Mouse (Mus musculus): ENCODE results near the gene Pnpla1. TPM values are rescaled to one million over a fixed set of nuclear protein-coding genes. Genes with fewer than 3 reads are reported as not detected.

The Pnpla1 gene
- polyA plus RNA-seq, 1 experiment from 2014 or later, result not detected

- 91% methylated on average over 8 of the region's 8 CpGs for WGBS
- no peak for ATAC-seq (ENCODE audit: low FRiP score)
- no peak overlapping the region for H3K9ac ChIP-seq (ENCODE audit: low read depth, low read length)
Measured at GRCm38 (mm10) chr17:28885231-28885630, 27.0 kb downstream of the Pnpla1 start.

GRCm38 (mm10) chr17:28886266-28886665 lies 28.1 kb downstream of the Pnpla1 start:
- Histone ChIP-seq H3K4me2 (replicated peaks; ENCODE audit: low read depth, low read length) (no peak overlapping the region), H3K4me3 (ENCODE audit: low read depth, low read length) (no peak overlapping the region), H3K9me3 (ENCODE audit: control insufficient read depth, low read length) (no peaks in the 10 kb centered on the region; the same call in 1 of the 2 replicates), H3K27ac (ENCODE audit: low read depth, low read length) (no peak overlapping the region), H3K9ac (ENCODE audit: low read depth, low read length) (no peak overlapping the region), H3K4me1 (replicated peaks; ENCODE audit: control insufficient read depth, insufficient read depth, low read length) (no peaks in the 10 kb centered on the region), H3K36me3 (ENCODE audit: control insufficient read depth, insufficient read depth, low read length) (no peaks in the 10 kb centered on the region), H3K27me3 (ENCODE audit: control insufficient read depth, insufficient read depth, low read length) (no peaks in the 10 kb centered on the region)
- 80% methylated on average over 8 of the region's 8 CpGs for WGBS
- ATAC-seq (ENCODE audit: low FRiP score) (no peak), DNase-seq (ENCODE audit: low spot score) (no peak)

More at GRCm38 (mm10) chr17:28885231-28885630, 27.0 kb downstream of the Pnpla1 start:
- Histone ChIP-seq H3K4me2 (replicated peaks; ENCODE audit: low read depth, low read length) (no peak overlapping the region), H3K27me3 (ENCODE audit: control insufficient read depth, insufficient read depth, low read length) (peaks cover 4% of the 10 kb centered on the region; the same call in 1 of the 2 replicates), H3K9me3 (ENCODE audit: control insufficient read depth, low read length) (no peaks in the 10 kb centered on the region; the same call in 1 of the 2 replicates), H3K4me1 (replicated peaks; ENCODE audit: control insufficient read depth, insufficient read depth, low read length) (no peaks in the 10 kb centered on the region), H3K4me3 (ENCODE audit: low read depth, low read length) (no peak overlapping the region), H3K36me3 (ENCODE audit: control insufficient read depth, insufficient read depth, low read length) (no peaks in the 10 kb centered on the region), H3K27ac (ENCODE audit: low read depth, low read length) (no peak overlapping the region)
- DNase-seq (ENCODE audit: low spot score), result no peak

- Histone ChIP-seq H3K4me1 (replicated peaks; ENCODE audit: control insufficient read depth, insufficient read depth, low read length) (no peaks in the 10 kb centered on the region), H3K9me3 (ENCODE audit: control insufficient read depth, low read length) (no peaks in the 10 kb centered on the region; the same call in 1 of the 2 replicates), H3K36me3 (ENCODE audit: control insufficient read depth, insufficient read depth, low read length) (no peaks in the 10 kb centered on the region), H3K27ac (ENCODE audit: low read depth, low read length) (no peak overlapping the region), H3K4me2 (replicated peaks; ENCODE audit: low read depth, low read length) (no peak overlapping the region), H3K4me3 (ENCODE audit: low read depth, low read length) (no peak overlapping the region), H3K27me3 (ENCODE audit: control insufficient read depth, insufficient read depth, low read length) (no peaks in the 10 kb centered on the region), H3K9ac (ENCODE audit: low read depth, low read length) (no peak overlapping the region)
- ATAC-seq (ENCODE audit: low FRiP score) (no peak), DNase-seq (ENCODE audit: low spot score) (no peak)
- WGBS, result 89% methylated on average over 11 of the region's 11 CpGs
Measured at GRCm38 (mm10) chr17:28894050-28894767, 36.0 kb downstream of the Pnpla1 start.

GRCm38 (mm10) chr17:28895217-28895875 lies 37.1 kb downstream of the Pnpla1 start:
- Histone ChIP-seq H3K4me2 (replicated peaks; ENCODE audit: low read depth, low read length) (no peak overlapping the region), H3K27ac (ENCODE audit: low read depth, low read length) (no peak overlapping the region), H3K27me3 (ENCODE audit: control insufficient read depth, insufficient read depth, low read length) (no peaks in the 10 kb centered on the region), H3K36me3 (ENCODE audit: control insufficient read depth, insufficient read depth, low read length) (no peaks in the 10 kb centered on the region), H3K9me3 (ENCODE audit: control insufficient read depth, low read length) (no peaks in the 10 kb centered on the region), H3K4me3 (ENCODE audit: low read depth, low read length) (no peak overlapping the region), H3K9ac (ENCODE audit: low read depth, low read length) (no peak overlapping the region), H3K4me1 (replicated peaks; ENCODE audit: control insufficient read depth, insufficient read depth, low read length) (no peaks in the 10 kb centered on the region)
- WGBS, result 94% methylated on average over 21 of the region's 21 CpGs
- DNase-seq (ENCODE audit: low spot score) (no peak), ATAC-seq (ENCODE audit: low FRiP score) (no peak)

GRCm38 (mm10) chr17:28896095-28896780 lies 38.0 kb downstream of the Pnpla1 start:
- DNase-seq (ENCODE audit: low spot score) (no peak), ATAC-seq (ENCODE audit: low FRiP score) (no peak)
- H3K4me1 ChIP-seq (replicated peaks; ENCODE audit: control insufficient read depth, insufficient read depth, low read length), result no peaks in the 10 kb centered on the region
- no peak overlapping the region for H3K27ac ChIP-seq (ENCODE audit: low read depth, low read length)
- no peaks in the 10 kb centered on the region for H3K9me3 ChIP-seq (ENCODE audit: control insufficient read depth, low read length)
- H3K4me2 ChIP-seq (replicated peaks; ENCODE audit: low read depth, low read length), result no peak overlapping the region
- H3K36me3 ChIP-seq (ENCODE audit: control insufficient read depth, insufficient read depth, low read length), result no peaks in the 10 kb centered on the region
- no peaks in the 10 kb centered on the region for H3K27me3 ChIP-seq (ENCODE audit: control insufficient read depth, insufficient read depth, low read length)
- 91% methylated on average over 11 of the region's 11 CpGs for WGBS
- no peak overlapping the region for H3K9ac ChIP-seq (ENCODE audit: low read depth, low read length)
- no peak overlapping the region for H3K4me3 ChIP-seq (ENCODE audit: low read depth, low read length)

- Histone ChIP-seq H3K4me3 (ENCODE audit: low read depth, low read length) (no peak overlapping the region), H3K27ac (ENCODE audit: low read depth, low read length) (no peak overlapping the region), H3K27me3 (ENCODE audit: control insufficient read depth, insufficient read depth, low read length) (no peaks in the 10 kb centered on the region), H3K4me1 (replicated peaks; ENCODE audit: control insufficient read depth, insufficient read depth, low read length) (no peaks in the 10 kb centered on the region), H3K9me3 (ENCODE audit: control insufficient read depth, low read length) (no peaks in the 10 kb centered on the region), H3K9ac (ENCODE audit: low read depth, low read length) (no peak overlapping the region), H3K4me2 (replicated peaks; ENCODE audit: low read depth, low read length) (no peak overlapping the region), H3K36me3 (ENCODE audit: control insufficient read depth, insufficient read depth, low read length) (no peaks in the 10 kb centered on the region)
- DNase-seq (ENCODE audit: low spot score) (no peak), ATAC-seq (ENCODE audit: low FRiP score) (no peak)
- WGBS, result 85% methylated on average over 5 of the region's 5 CpGs
Measured at GRCm38 (mm10) chr17:28897817-28898216, 39.6 kb downstream of the Pnpla1 start.

- H3K27ac ChIP-seq (ENCODE audit: low read depth, low read length), result no peak overlapping the region
- no peak overlapping the region for H3K9ac ChIP-seq (ENCODE audit: low read depth, low read length)
- 64% methylated on average over 5 of the region's 5 CpGs for WGBS
- H3K9me3 ChIP-seq (ENCODE audit: control insufficient read depth, low read length), result no peaks in the 10 kb centered on the region
- ATAC-seq (ENCODE audit: low FRiP score), result no peak
- DNase-seq (ENCODE audit: low spot score), result no peak
- H3K4me3 ChIP-seq (ENCODE audit: low read depth, low read length), result no peak overlapping the region
- no peaks in the 10 kb centered on the region for H3K27me3 ChIP-seq (ENCODE audit: control insufficient read depth, insufficient read depth, low read length)
- H3K4me1 ChIP-seq (replicated peaks; ENCODE audit: control insufficient read depth, insufficient read depth, low read length), result no peaks in the 10 kb centered on the region
- H3K4me2 ChIP-seq (replicated peaks; ENCODE audit: low read depth, low read length), result no peak overlapping the region
- no peaks in the 10 kb centered on the region for H3K36me3 ChIP-seq (ENCODE audit: control insufficient read depth, insufficient read depth, low read length)
Measured at GRCm38 (mm10) chr17:28898249-28898648, 40.0 kb downstream of the Pnpla1 start.

- H3K4me3 ChIP-seq (ENCODE audit: low read depth, low read length), result no peak overlapping the region
- H3K27me3 ChIP-seq (ENCODE audit: control insufficient read depth, insufficient read depth, low read length), result no peaks in the 10 kb centered on the region
- H3K4me1 ChIP-seq (replicated peaks; ENCODE audit: control insufficient read depth, insufficient read depth, low read length), result 0 out of 2 replicates have a peak, but pooled peaks cover under 1% of the 10 kb centered on the region
- H3K9me3 ChIP-seq (ENCODE audit: control insufficient read depth, low read length), result no peaks in the 10 kb centered on the region
- no peak overlapping the region for H3K9ac ChIP-seq (ENCODE audit: low read depth, low read length)
- ATAC-seq (ENCODE audit: low FRiP score) (no peak), DNase-seq (ENCODE audit: low spot score) (no peak)
- H3K4me2 ChIP-seq (replicated peaks; ENCODE audit: low read depth, low read length), result no peak overlapping the region
- H3K27ac ChIP-seq (ENCODE audit: low read depth, low read length), result no peak overlapping the region
- H3K36me3 ChIP-seq (ENCODE audit: control insufficient read depth, insufficient read depth, low read length), result no peaks in the 10 kb centered on the region
- WGBS, result 81% methylated on average over 19 of the region's 19 CpGs
Measured at GRCm38 (mm10) chr17:28899427-28899826, 41.2 kb downstream of the Pnpla1 start.
